Mouse (Mus musculus) myocyte (in vitro differentiated cells): ENCODE results near the gene Tinf2.

ENCODE experiments used
- CEBPB ChIP-seq: IDR thresholded peaks from 2 replicates; pipeline ENCODE4 v1.6.1; 2011; ENCODE audit warnings: mild to moderate bottlenecking, moderate library complexity; ENCODE audit not compliant: poor library complexity, insufficient read depth, severe bottlenecking
- E2F4 ChIP-seq: IDR thresholded peaks from one replicate; pipeline ENCODE4 v1.6.1; 2011; ENCODE audit warnings: mild to moderate bottlenecking, control low read depth, moderate library complexity; ENCODE audit not compliant: insufficient read depth
- MAX ChIP-seq: IDR thresholded peaks from one replicate; pipeline ENCODE4 v1.6.1; 2011; ENCODE audit warnings: low read depth, mild to moderate bottlenecking, control low read depth
- MYOD1 ChIP-seq, 3 experiments: IDR thresholded peaks; one replicate each; pipeline ENCODE4 v1.6.1; 2011; ENCODE audit warnings: control low read depth in 2 of 3, low read depth in 2 of 3, mild to moderate bottlenecking in 2 of 3, moderate library complexity in 1 of 3; ENCODE audit not compliant: insufficient read length in 2 of 3, control insufficient read depth in 1 of 3
- MYOG ChIP-seq, 3 experiments: IDR thresholded peaks; one replicate each; pipeline ENCODE4 v1.6.1; 2011; ENCODE audit warnings: control low read depth in 2 of 3, low read depth in 2 of 3, mild to moderate bottlenecking in 2 of 3; ENCODE audit not compliant: insufficient read length in 2 of 3, control insufficient read depth in 1 of 3, insufficient read depth in 1 of 3
- POLR2A ChIP-seq: IDR thresholded peaks from one replicate; pipeline ENCODE4 v1.6.1; 2011; ENCODE audit warnings: low read depth, mild to moderate bottlenecking, control low read depth, moderate library complexity; ENCODE audit not compliant: insufficient read length
- POLR2AphosphoS2 ChIP-seq: IDR thresholded peaks from one replicate; pipeline ENCODE4 v1.6.1; 2011; ENCODE audit warnings: low read depth, control low read depth; ENCODE audit not compliant: insufficient read length
- REST ChIP-seq: IDR thresholded peaks from one replicate; pipeline ENCODE4 v1.6.1; 2011; ENCODE audit warnings: mild to moderate bottlenecking, control low read depth, moderate library complexity; ENCODE audit not compliant: insufficient read depth, insufficient read length
- SRF ChIP-seq: IDR thresholded peaks from one replicate; pipeline ENCODE4 v1.6.1; 2011; ENCODE audit warnings: low read depth; ENCODE audit not compliant: control insufficient read depth, insufficient read length
- TCF12 ChIP-seq: IDR thresholded peaks from one replicate; pipeline ENCODE4 v1.6.1; 2011; ENCODE audit warnings: mild to moderate bottlenecking, control low read depth; ENCODE audit not compliant: poor library complexity, insufficient read depth, severe bottlenecking
- TCF3 ChIP-seq: IDR thresholded peaks from one replicate; pipeline ENCODE4 v1.6.1; 2011; ENCODE audit warnings: low read depth, control low read depth; ENCODE audit not compliant: insufficient read length
- USF1 ChIP-seq: IDR thresholded peaks from one replicate; pipeline ENCODE4 v1.6.1; 2011; ENCODE audit warnings: low read depth, mild to moderate bottlenecking, control low read depth, moderate library complexity

- TF ChIP-seq MAX: no peak
- no peak for TF ChIP-seq MYOD1 (IDR thresholded peaks at IDR 0.05; ENCODE audit: control insufficient read depth in 1 of 3, insufficient read length in 2 of 3, low read depth in 2 of 3)
- TF ChIP-seq CEBPB: no peak
- no peak for TF ChIP-seq POLR2A
- TF ChIP-seq TCF3: no peak
- no peak for TF ChIP-seq USF1
- no peak for TF ChIP-seq MYOG (IDR thresholded peaks at IDR 0.05; ENCODE audit: control insufficient read depth in 1 of 3, insufficient read depth in 1 of 3, insufficient read length in 2 of 3, low read depth in 2 of 3)
- TF ChIP-seq TCF12: no peak
- no peak for TF ChIP-seq E2F4
- TF ChIP-seq POLR2AphosphoS2: no peak
- TF ChIP-seq REST: no peak
- no peak for TF ChIP-seq SRF
Measured at GRCm38 (mm10) chr14:55720666-55721065, 39.0 kb upstream of the Tinf2 start.
